Mouse (Mus musculus) hindbrain, embryonic 14.5 days (tissue): ENCODE data around the gene Sin3b. TPM values are rescaled to one million over a fixed set of nuclear protein-coding genes. Genes with fewer than 3 reads are reported as not detected.

Experiments
- ATAC-seq: fragments of 200-750 bp; cut with Nextera tagmentation; 2 replicates; pipeline ENCODE4 v1.8.0; 2017; ENCODE audit warnings: moderate number of reproducible peaks, mild to moderate bottlenecking, moderate TSS enrichment, moderate library complexity; ENCODE audit not compliant: low FRiP score
- DNase-seq: peaks from one replicate; pipeline ENCODE4 v3.0.0-alpha.2; 2015; ENCODE audit warnings: low spot score
- H3K27ac ChIP-seq: fragments of 300-500 bp; sonication (generic); 2 replicates; pipeline ENCODE4 v1.5.1; 2014; ENCODE audit warnings: mild to moderate bottlenecking, moderate library complexity
- H3K27me3 ChIP-seq: fragments of 300-500 bp; sonication (generic); 2 replicates; pipeline ENCODE4 v1.6.1; 2014; ENCODE audit warnings: mild to moderate bottlenecking, low read length, mixed read lengths; ENCODE audit not compliant: control insufficient read depth, insufficient read depth
- H3K36me3 ChIP-seq: fragments of 300-500 bp; sonication (generic); replicated peaks from 2 replicates; pipeline ENCODE4 v1.6.1; 2014; ENCODE audit not compliant: control insufficient read depth, insufficient read depth
- H3K4me1 ChIP-seq: fragments of 300-500 bp; sonication (generic); replicated peaks from 2 replicates; pipeline ENCODE4 v1.6.1; 2014; ENCODE audit warnings: antibody characterized with exemption, low read length, mixed read lengths; ENCODE audit not compliant: control insufficient read depth, insufficient read depth
- H3K4me2 ChIP-seq: fragments of 300-500 bp; sonication (generic); replicated peaks from 2 replicates; pipeline ENCODE4 v1.6.1; 2014; ENCODE audit warnings: mild to moderate bottlenecking, moderate library complexity
- H3K4me3 ChIP-seq: fragments of 300-500 bp; sonication (generic); replicated peaks from 2 replicates; pipeline ENCODE4 v1.5.1; 2014; ENCODE audit warnings: mild to moderate bottlenecking, low read length
- H3K9ac ChIP-seq: fragments of 300-500 bp; sonication (generic); 2 replicates; pipeline ENCODE4 v1.6.1; 2014
- H3K9me3 ChIP-seq: fragments of 300-500 bp; sonication (generic); 2 replicates; pipeline ENCODE4 v1.6.1; 2016; ENCODE audit warnings: low read length; ENCODE audit not compliant: control insufficient read depth
- WGBS: fragments of 180-500 bp; shearing (Covaris S2); extraction: QIAGEN DNeasy Blood & Tissue Kit; methylation state at CpG from one replicate; pipeline ENCODE4 v1.1.7; 2014; 5-methylcytosine and 5-hydroxymethylcytosine counted together
- polyA plus RNA-seq: library from polyadenylated mRNA; unstranded; fragments of >200 nt; fragmentation: Nextera tagmentation; extraction: Ambion mirVana; gene quantifications from 2 replicates; pipeline ENCODE4 v1.2.1, GENCODE M21; 2014

Sin3b gene
- polyA plus RNA-seq, 1 experiment from 2014 or later, result 185 TPM

- peaks cover 39% of the 10 kb centered on the region for H3K36me3 ChIP-seq
- no peak overlapping the region for H3K27ac ChIP-seq
- H3K4me2 ChIP-seq, result no peak overlapping the region
- no peaks in the 10 kb centered on the region for H3K4me1 ChIP-seq
- H3K27me3 ChIP-seq, result no peaks in the 10 kb centered on the region
- DNase-seq (no peak), ATAC-seq (no peak)
- H3K4me3 ChIP-seq, result no peak overlapping the region
- H3K9ac ChIP-seq, result no peak overlapping the region
- 91% methylated on average over 3 of the region's 3 CpGs for WGBS
- H3K9me3 ChIP-seq, result no peaks in the 10 kb centered on the region
Observed at GRCm38 (mm10) chr8:72760216-72760615, 37.1 kb downstream of the Sin3b start.

GRCm38 (mm10) chr8:72761322-72762051 is 38.4 kb downstream of the Sin3b start, which contains the start of gene F2rl3:
TSS of gene F2rl3 (plus strand) at chr8:72761880.
- Histone ChIP-seq H3K27ac (no peak within 1 kb of the TSS), H3K4me3 (no peak within 1 kb of the TSS), H3K4me2 (no peak within 1 kb of the TSS), H3K27me3 (no peaks in the 10 kb centered on the region), H3K36me3 (peaks cover 26% of the 10 kb centered on the region), H3K9me3 (no peaks in the 10 kb centered on the region), H3K4me1 (no peaks in the 10 kb centered on the region), H3K9ac (no peak within 1 kb of the TSS)
- DNase-seq (no peak), ATAC-seq (no peak)
- 82% methylated on average over 7 of the region's 7 CpGs for WGBS

- Histone ChIP-seq H3K9ac (no peak overlapping the region), H3K9me3 (no peaks in the 10 kb centered on the region), H3K36me3 (peaks cover 18% of the 10 kb centered on the region), H3K4me2 (no peak overlapping the region), H3K4me3 (no peak overlapping the region), H3K27ac (no peak overlapping the region), H3K27me3 (no peaks in the 10 kb centered on the region), H3K4me1 (no peaks in the 10 kb centered on the region)
- 93% methylated on average over 12 of the region's 12 CpGs for WGBS
- ATAC-seq, result no peak
- DNase-seq, result no peak
Observed at GRCm38 (mm10) chr8:72762306-72762705, 39.2 kb downstream of the Sin3b start.

- 0 out of 2 replicates have a peak, but pooled peaks have one; percentile 31 for ATAC-seq
- H3K4me1 ChIP-seq, result no peaks in the 10 kb centered on the region
Observed at GRCm38 (mm10) chr8:72765696-72766095, 42.6 kb downstream of the Sin3b start.

GRCm38 (mm10) chr8:72766777-72767176 is 43.7 kb downstream of the Sin3b start:
- no peak overlapping the region for H3K9ac ChIP-seq
- H3K9me3 ChIP-seq, result no peaks in the 10 kb centered on the region
- H3K4me2 ChIP-seq, result no peak overlapping the region
- no peak overlapping the region for H3K4me3 ChIP-seq
- no peak overlapping the region for H3K27ac ChIP-seq
- 19% methylated on average over 7 of the region's 7 CpGs for WGBS
- H3K36me3 ChIP-seq, result no peaks in the 10 kb centered on the region
- no peaks in the 10 kb centered on the region for H3K27me3 ChIP-seq
- ATAC-seq (no peak), DNase-seq (no peak)
- H3K4me1 ChIP-seq, result no peaks in the 10 kb centered on the region

More at GRCm38 (mm10) chr8:72765696-72766095, 42.6 kb downstream of the Sin3b start:
- Histone ChIP-seq H3K4me3 (no peak overlapping the region), H3K27me3 (no peaks in the 10 kb centered on the region), H3K36me3 (no peaks in the 10 kb centered on the region), H3K9ac (no peak overlapping the region), H3K27ac (no peak overlapping the region), H3K4me2 (no peak overlapping the region), H3K9me3 (no peaks in the 10 kb centered on the region)
- DNase-seq, result no peak
- 74% methylated on average over 4 of the region's 4 CpGs for WGBS

GRCm38 (mm10) chr8:72777797-72778196 is 54.7 kb downstream of the Sin3b start:
- H3K27ac ChIP-seq, result no peak overlapping the region
- no peak for DNase-seq
- no peak overlapping the region for H3K9ac ChIP-seq
- H3K36me3 ChIP-seq, result no peaks in the 10 kb centered on the region
- no peaks in the 10 kb centered on the region for H3K27me3 ChIP-seq
- H3K4me2 ChIP-seq, result no peak overlapping the region
- no peak overlapping the region for H3K4me3 ChIP-seq
- H3K9me3 ChIP-seq, result no peaks in the 10 kb centered on the region
- H3K4me1 ChIP-seq, result no peaks in the 10 kb centered on the region
- 92% methylated on average over 1 of the region's 1 CpGs for WGBS
- ATAC-seq, result no peak

- H3K9ac ChIP-seq, result no peak overlapping the region
- ATAC-seq, result no peak
- H3K9me3 ChIP-seq, result no peaks in the 10 kb centered on the region
- H3K27me3 ChIP-seq, result no peaks in the 10 kb centered on the region
- no peak overlapping the region for H3K4me3 ChIP-seq
- no peaks in the 10 kb centered on the region for H3K4me1 ChIP-seq
- no peak overlapping the region for H3K4me2 ChIP-seq
- DNase-seq, result no peak
- 98% methylated on average over 4 of the region's 4 CpGs for WGBS
- H3K27ac ChIP-seq, result no peak overlapping the region
- H3K36me3 ChIP-seq, result no peaks in the 10 kb centered on the region
Observed at GRCm38 (mm10) chr8:72780644-72781043, 57.6 kb downstream of the Sin3b start.

- no peak overlapping the region for H3K4me2 ChIP-seq
- H3K27ac ChIP-seq, result no peak overlapping the region
- no peaks in the 10 kb centered on the region for H3K4me1 ChIP-seq
- H3K9ac ChIP-seq, result no peak overlapping the region
- no peaks in the 10 kb centered on the region for H3K36me3 ChIP-seq
- H3K9me3 ChIP-seq, result no peaks in the 10 kb centered on the region; the same call in 1 of the 2 replicates
- H3K4me3 ChIP-seq, result no peak overlapping the region
- ATAC-seq (no peak), DNase-seq (no peak)
- 83% methylated on average over 2 of the region's 2 CpGs for WGBS
- H3K27me3 ChIP-seq, result no peaks in the 10 kb centered on the region
Observed at GRCm38 (mm10) chr8:72801583-72801982, 78.5 kb downstream of the Sin3b start.
